Mouse (Mus musculus) R1 (cell line): ENCODE results near the gene Cradd.
A peak's percentile ranks its signal among the peaks of the same experiment; 100 is the strongest.

Experiments
- DNase-seq: peaks from one replicate; pipeline ENCODE4 v3.0.0-alpha.2; 2018; ENCODE audit warnings: low read depth, low spot score

Gene Cradd

DNA sequence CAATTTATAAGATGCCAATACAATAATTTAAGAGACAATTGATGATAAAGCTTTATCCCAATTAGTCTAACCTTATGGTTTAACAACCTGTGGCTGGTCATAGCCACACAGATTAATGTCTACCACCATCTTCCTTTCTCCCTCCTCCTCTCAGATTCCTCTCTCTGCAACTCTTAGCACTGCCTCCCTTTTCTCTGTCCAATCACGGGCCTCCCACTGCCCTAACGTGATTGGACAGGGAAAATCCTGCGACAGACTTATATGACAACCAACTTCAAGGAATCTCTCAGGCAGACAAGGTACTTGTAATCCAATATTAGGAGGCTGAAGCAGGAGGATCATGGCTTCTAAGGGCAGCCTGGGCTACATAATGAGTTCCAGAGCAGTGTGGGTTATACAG, 8.7 kb upstream of the Cradd start:
- peak; percentile 77 for DNase-seq

DNA sequence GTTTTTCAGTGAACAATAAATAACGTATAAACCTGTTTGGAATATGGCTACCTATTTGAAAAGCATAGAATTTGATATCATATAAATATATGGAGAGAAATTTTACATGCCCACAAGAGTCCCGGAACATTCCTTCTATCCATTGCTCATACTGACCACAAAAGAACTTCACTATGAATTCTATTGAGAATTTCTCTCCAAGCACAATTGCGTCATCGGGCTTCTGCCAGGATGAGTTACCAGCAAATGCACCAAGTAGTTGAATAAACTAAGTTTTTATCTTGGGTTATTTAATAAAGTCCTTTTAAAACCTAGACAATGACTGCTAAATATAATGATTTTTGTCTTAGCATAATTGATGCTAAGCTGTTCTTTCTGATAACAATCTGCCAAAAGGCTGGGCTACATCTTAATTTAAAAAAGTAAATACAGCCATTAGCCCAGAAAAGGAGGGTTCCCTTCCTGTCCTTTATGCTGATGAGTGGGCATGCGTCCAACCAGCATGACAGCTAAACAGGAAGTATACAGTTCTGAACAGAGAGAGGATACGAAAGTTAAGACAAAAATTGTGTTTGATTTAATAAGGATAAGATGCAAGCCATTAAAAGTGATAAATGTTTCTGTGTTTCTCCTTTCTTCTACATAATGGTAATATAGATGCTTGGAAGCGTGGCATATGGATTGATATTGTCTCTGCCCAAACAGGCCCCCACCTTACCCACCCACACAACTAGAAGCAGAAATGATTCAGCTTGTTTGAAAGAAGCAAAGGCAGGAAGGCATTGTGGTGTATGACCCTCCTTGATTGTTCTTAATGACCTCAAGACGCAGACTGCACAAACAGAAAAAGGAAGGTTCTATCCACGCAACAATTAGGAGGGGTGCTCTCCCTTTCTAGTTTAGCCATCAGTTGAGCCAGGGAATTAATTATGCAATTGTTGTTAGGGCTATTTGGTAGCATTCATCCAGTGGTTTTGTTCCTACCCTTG, 6.7 kb upstream of the Cradd start:
- DNase-seq = no peak

DNA sequence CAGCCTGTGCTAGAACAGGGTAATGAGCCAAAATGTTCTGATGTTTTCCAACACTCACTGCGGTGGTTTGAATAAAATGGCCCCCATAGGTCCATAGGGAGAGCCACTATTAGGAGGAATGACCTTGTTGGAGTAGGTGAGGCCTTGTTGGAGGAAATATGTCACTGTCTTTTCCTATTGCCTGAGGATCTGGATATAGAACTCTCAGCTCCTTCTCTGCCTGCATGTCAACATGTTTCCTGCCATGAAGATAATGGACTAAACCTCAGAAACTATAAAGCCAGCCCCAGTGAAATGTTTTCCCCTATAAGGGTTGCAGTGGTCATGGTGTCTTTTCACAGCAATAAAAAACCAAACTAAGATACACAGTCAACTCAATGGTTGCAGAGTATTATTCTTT, 6.0 kb upstream of the Cradd start:
- DNase-seq = no peak

DNA sequence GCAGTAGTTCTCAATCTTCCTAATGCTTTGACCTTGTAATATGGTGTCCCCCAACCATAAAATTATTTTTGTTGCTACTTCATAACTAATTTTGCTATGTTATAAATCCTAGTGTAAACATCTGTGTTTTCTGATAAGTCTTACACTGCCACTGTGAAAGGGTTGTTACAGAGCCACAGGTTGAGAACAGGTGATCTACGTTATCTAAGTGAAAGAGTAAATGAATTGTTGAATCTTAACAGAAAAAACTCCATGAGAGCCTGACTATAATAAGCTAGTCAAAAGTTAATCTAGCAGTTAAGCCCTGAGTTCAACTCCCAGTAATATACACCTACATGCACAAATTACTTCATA, 322 bp upstream of the Cradd start:
- DNase-seq = no peak

DNA sequence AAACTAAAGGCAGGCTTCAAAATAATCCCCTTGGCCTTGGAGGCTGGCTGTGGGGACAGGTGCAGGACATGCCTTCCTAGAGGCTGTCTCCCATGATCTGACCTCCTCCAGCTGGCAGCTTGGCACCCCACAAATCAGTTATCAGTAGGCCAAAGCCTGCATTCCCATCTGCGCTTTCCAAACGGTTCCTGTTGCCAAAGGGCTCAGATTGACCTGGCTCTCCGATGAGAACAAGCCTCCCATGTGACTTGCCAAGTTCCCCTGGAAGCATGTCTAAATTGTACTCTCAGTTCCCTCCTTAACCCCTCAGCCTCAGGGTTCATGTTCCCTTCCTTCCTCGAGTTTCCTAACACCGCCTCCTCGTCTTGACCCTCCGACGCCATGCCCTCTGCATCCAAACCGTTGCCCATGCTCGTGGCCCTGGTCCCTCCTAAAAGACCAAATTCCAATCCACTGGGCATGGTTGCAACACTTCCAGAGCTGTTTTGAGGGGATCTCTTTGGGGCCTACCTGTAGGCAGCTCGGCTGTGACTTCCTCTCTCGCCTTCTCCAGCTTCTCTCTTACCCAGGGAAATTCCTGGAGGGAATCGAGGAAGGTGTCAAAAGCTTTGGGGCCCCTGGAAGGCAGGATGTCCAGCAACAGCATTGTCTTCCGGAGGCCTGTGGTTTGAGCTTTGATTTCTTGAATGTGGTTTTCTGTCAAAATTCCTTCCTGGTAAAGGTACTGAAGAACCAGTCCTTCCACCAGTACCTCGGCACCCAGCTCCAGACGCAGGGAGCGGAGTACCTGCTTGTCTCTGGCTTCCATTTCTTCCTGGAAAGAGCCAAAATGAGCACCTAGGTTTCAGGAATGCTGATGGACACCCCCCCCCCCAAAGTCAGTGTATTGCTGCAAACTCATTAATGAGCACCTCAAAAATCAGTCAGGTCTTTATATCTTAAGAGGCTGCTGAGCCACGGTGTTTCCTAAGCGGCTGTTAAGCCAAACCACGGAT, 1.6 kb downstream of the Cradd start:
- peak; percentile 57 for DNase-seq

DNA sequence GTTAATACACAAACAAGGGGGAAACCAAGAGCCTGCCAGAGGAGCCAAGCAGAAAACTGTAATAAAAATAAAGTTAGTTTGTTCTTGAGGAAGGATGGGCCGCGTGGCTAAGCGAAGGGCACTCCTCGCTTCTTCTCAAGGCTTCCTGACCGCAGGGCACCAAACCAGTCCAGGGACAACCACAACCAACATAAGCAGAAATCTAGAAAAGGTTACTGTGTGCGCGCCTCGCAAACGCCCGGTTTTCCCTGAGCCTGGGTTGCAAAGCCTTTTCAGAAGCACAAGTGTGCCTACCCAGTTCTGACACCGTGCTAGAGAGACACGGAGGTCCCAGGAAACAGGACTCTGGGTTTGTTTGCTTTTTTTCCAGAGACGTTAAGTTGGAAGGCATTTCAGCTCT, 4.9 kb downstream of the Cradd start:
- DNase-seq = no peak

DNA sequence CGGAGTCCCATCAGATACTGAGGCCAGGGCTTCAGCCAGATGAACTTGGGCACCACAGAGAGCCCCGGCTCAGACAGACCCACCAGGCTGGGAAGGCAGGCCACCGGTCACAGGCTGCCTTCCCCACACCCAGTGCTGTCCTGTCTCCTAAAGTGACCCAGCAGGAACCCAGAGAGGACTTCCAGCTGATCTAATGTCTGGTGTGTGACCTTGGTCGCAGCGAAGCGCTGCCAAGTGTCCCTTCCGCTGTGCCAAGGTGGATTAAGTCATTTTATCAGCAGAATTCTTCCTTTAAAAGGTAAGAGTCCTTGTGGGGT, 5.6 kb downstream of the Cradd start:
- no peak for DNase-seq

DNA sequence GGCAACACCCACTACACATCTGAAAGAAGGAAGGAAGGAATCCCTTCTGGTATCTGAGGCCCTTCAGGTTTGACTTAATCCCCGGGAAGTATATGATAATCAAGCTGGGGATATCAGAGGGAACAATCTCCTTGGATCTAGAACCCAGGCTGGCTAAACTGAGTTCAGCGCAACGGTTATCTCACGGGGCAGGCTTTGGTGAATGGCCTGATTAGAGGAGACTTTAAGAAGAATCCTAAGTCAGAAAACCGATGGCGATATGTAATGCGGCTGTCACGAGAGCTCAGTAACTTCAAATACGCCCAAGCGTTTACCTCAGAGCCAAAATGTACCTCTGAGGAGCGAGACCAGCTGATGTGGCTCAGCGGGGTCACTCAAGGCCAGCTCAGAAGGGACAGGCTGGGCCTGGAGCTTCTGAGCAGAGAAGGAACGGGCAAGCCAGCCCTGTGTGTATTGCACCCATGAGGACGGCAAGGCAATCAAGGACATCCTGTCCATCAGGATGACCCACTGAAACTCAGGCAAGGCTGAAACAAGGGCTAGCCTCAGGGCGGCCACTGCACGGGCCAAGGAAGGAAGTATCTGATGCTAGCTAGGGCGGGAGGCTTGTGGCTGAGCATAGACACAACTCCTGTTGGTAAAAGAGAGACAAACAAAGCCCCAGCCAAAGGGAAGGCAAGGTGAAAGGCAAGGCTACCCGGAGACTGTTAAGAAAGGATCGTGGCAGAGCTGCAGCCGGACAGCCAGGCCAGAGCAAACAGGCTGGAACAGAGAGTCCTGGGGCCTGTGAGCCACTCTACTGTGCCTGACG, 6.1 kb downstream of the Cradd start:
- DNase-seq = no peak

DNA sequence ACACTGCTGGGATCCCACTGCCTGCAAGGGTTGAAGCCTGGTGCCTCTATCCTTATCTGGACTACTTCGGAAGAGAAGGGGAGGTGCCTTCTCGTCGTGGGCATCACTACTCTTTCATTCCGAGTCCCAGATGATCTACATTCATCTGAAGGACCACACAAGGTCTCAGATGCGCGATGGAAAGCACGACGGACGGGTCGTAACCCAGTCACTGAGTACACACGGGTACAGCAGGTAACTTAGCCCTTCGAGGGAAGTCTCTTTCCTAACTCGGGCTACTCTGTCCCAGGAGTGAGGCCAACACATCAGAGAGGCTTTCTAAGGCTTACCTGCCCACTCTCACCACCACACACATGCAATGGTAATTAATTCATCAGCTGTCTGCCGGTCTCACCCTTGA, 6.8 kb downstream of the Cradd start:
- DNase-seq = no peak

DNA sequence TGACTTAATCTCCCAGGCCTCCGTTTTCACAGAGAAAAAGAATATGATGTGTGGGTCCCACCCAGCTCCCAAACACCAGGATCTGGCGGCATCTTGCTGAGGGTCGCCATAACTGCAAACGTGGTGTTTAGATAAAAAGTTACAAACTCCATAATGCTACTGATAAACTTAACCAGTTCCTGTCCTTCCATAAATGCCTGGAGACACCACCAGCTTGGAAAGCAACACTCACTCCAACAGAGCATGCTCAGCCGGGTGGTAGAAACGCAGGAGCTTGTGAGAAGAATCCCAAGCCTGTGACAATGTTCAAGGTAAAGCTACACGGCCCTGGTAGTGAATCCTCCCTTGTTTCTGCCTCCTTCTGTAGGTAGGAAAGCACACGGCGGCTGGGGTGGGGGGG, 7.3 kb downstream of the Cradd start:
- DNase-seq = no peak

DNA sequence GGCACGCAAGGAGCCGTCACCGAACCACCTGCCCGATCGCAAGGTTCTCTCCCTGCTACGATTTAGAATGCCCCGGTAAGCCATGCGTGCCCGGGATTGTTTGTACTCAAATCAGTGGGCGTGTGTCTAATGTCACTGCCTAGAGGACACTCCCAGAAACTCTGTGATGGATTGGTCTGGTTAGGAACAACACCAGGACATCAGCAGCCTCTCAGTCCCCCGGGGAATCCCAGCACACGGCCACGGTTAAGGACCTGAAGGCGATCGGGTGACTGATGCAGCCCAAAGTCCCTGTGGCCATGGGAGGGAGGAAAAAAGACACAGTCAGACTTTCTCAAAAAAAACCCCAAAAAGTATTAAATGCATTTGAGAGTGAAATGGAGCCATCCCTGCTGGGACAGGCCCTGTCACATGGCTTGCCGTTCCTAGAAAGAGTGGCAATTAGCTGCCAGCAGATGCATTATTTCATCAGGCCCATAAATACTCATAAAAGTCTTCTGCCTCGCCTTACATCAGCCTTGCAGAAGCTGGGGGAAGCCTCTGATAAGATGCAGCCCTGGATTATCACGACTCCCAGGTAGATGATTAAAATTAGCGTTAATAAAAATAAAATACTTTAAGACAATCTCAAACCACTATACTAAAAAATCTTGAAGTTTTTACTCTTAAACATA, 8.0 kb downstream of the Cradd start:
- peak; percentile 64 for DNase-seq

DNA sequence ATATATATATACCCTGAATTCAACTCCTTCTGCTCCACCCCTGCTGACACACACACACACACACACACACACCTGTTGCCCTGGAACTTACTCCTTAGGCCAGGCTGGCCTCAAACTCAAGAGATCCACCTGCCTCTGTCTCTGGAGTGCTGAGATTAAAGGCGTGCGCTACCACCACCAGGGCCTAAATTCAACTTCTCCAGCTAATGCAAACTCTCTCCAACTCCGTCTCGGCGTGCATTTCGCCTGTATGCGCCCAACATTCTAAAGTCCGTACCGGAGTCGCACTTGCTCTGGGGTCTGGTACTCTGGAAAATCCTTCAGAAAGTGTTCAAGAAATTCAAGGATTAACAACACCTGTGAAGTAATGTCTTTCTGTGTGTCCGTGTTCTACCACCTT, 8.6 kb downstream of the Cradd start:
- peak; percentile 34 for DNase-seq

DNA sequence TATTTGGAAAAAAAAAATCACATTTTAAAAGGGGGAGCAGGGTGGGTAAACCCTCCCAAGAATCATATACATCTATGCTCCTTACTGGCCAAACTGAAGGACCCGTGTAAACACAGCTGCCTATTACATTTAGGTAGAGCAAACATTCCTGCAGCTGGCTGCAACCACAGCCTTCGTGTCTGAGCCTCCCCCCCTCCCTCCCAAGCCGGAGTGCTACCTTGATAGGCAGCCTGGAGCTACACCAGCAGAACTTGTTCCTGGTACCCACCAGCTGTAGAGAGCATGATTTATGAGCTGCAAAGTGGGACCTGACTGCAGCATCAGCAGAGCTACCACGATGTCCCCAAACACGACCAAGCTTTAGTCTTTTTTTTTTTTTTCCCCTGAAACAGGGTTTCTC, 9.9 kb downstream of the Cradd start:
- DNase-seq = no peak

DNA sequence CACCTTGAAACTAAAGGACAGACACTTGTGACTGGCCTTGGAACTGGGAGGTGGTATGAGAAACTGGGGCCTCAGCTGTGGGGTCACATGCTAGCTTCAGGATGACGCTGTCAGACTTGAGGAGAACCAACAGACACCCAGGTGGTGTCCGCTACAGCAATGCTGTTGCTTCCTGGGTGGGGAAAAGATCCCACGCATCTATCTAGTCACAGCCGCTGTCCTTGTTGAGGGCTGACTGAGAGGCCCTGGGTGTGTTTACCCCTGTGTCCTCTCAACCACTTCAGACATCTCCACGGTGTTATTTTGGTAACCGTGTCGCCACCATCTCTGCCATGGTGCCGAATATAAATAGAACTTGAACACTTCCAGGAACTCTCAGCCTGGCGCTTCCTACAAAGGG, 10.4 kb downstream of the Cradd start:
- peak; percentile 38 for DNase-seq

DNA sequence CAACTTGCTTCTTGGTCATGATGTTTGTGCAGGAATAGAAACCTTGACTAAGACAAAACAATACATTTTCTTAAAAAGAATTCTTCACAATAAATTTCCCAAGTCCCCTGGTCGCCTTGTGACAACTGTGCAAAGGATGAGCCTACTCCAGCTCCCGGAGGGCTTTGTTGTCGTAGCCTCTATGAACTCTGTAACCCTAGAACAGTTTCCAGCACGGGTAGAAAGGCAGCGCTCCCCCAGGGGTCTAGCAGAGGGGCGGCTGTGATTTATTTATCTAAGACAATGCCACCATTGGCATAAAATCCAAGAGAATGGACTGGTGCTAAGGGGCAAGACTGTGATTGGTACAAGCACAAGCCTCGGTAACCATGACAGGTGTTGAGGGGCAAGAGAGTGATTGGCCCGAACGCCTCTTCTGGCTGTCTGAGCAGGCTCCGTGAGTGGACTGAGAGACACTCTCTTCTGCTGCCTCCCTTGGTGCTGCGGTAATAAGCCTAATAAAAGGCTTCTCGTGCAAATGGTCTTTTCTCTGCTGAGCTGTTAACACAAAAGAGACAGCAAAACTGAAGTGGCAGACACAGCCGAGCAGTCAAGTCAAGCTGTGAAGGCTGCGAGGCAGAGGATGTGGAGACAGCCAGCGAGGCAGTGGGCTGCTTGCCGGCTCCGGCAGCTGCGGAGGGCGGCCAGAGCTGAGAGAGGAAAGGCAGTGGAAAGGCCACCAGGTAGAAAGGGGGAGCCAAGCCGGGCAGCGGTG, 13.1 kb downstream of the Cradd start:
- peak; percentile 93 for DNase-seq

DNA sequence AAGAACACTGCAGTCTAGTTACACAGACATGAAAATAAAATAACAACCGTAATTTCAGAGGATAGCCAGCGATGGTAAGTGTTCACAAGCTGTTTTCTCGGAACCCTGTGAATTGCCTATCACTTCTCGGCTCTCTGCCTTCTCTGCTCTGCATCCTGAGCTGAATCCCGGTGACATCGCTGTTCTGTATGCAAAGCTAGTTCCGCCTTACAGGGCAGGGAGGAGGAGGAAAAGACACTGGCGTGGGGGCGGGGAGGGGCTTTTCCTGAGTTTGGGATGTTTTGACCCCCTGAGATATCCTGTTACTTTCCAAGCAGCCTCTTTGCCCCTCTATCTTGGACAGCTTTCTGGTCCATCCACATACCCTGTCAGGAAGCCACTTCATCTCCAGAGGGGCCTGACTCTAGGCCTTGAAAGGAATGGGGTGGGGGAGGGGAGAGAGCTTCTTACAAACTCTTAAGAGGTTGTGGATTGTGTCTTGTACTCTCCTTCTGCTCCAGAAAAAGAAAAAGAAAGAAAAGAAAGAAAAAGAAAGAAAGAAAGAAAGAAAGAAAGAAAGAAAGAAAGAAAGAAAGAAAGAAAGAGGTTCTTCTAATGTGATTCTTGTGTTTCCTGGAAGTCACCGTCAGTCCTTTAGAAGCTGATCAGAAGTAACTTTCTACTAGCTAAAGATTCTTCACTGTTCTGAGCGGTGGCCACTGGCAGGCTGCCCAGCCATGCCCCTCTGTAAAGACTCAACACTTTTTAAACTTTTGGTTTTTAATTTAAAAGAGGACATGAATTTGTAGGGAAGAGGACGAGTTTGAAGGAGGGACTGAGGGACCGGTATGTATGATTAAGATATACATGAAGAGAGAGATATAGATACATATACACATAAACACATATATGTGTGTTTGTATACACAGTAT, 14.3 kb downstream of the Cradd start:
- peak; percentile 68 for DNase-seq

DNA sequence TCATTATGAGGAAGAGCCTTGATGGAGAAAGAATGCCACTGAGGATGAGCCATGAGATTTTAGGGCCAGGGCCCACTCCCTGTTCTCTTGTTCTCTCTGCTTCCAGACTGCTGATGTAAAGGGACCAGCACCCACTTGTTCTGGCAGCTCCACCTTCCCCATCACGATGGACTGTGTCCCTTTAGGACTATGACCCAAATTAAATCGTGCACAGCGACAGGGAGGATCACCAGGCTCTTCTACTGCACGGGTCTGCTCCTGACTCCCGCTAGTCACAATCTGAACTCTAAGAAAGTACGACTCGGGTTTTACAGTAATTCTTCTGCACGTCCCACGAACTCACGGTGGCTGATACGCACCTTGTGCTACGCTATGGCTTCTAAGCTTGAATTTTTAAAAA, 14.9 kb downstream of the Cradd start:
- no peak for DNase-seq

DNA sequence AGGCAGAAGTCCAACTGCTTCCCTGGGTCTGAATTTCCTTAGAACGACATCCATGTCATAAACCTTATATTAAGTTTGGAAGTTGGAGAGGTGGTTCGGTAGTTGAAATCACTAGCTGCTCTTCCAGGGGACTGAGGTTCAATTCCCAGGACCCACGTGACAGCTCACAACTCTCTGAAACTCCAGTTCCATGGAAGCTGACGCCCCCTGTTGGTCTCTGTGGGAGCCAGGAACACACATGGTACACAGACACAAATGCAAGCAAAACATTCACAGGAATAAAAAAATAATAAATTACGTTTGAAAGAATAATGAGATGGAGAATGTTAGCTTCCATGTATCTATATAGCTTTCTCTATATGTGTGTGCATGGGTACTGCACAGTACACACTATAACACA, 16.0 kb downstream of the Cradd start:
- DNase-seq = peak; percentile 90

DNA sequence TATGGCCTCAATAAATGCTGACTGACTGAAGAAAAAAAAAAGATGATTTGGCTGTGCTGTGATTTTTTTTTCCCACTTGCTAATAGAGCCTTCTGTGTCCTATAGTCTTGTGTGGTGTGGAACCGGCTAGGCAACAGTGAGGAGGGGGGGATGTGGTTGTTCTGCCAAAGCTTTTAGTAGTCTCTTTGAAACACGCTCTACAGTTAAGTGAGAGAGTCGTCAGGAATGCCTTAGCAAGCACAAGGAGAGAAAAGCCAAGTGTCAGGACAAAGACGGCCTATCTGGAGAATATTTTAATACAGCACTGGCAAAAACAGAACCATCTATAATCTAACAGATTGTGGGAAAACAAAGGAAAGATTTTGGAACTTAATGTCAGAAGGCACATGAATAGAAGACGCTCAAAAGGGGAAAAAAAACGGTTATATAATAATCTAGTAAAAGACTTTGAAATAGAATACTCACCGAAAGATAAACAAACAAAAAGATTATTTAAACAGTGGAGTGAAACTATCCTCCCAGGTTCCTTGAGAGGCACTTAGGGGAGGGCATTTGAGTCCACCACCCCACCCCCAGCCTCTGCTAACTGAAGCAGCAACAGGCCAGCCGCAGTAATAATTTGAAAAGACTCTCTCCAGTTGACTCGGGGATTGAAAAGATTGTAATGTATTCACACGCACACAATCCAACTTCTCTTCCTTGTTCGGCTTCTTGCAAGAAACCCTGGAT, 16.9 kb downstream of the Cradd start:
- no peak for DNase-seq
